Mouse (Mus musculus) Patski (cell line): ENCODE results near the gene Xrcc2. TPM values are rescaled to one million over a fixed set of nuclear protein-coding genes. Genes with fewer than 3 reads are reported as not detected.
"Not testable (repeated sequence)": the region's sequence is repeated elsewhere in the genome, so short reads cannot be mapped to it uniquely, and the experiment has no call there.

Experiments used
- ATAC-seq: fragments of 100-300 bp; one replicate; pipeline ENCODE4 v1.8.0; 2021
- CTCF ChIA-PET: fragments of 350-600 bp; sonication (Branson Sonifier 250); formaldehyde crosslinking; loops from one replicate; lab custom pipeline; 2022; ENCODE audit warnings: inconsistent platforms; lab: Charles Lee
- POLR2A ChIA-PET: fragments of 350-600 bp; sonication (Branson Sonifier 250); formaldehyde crosslinking; loops from one replicate; lab custom pipeline; 2022; ENCODE audit warnings: antibody characterized with exemption, inconsistent platforms; lab: Charles Lee
- DNase-seq: peaks from one replicate; pipeline ENCODE4 v3.0.0-alpha.2; 2011; ENCODE audit warnings: low read depth, low spot score
- H3K27me3 ChIP-seq: fragments of 371-371 bp; one replicate; pipeline ENCODE4 v1.5.1; 2021
- CTCF ChIP-seq: fragments of 100-300 bp; IDR thresholded peaks from one replicate; pipeline ENCODE4 v1.5.1; 2021
- in situ Hi-C: fragments of 300-500 bp; cut with MboI; formaldehyde crosslinking; loops from 3 replicates; pipeline ENCODE4 v1.11.1; 2018; ENCODE audit warnings: low pct_unique_long_range_greater_than_20kb, mixed read lengths
- polyA plus RNA-seq: library from polyadenylated mRNA; unstranded; gene quantifications from one replicate; pipeline ENCODE4 v1.2.3, GENCODE M21; 2021

The Xrcc2 gene
- polyA plus RNA-seq, result 6.8 TPM

- ATAC-seq (peak; percentile 79), DNase-seq (peak; percentile 89)
- ChIA-PET CTCF (interaction anchor here (1.1 to 2.8 kb wide), 3 partner anchors 10 to 270 kb away, joined by 3 to 11 read pairs (median 3); no protein-coding TSS in a partner anchor), POLR2A (interaction anchor here (0.6 to 1.5 kb wide), 3 partner anchors 10 to 240 kb away, joined by 4 to 5 read pairs (median 4); no protein-coding TSS in a partner anchor)
- in situ Hi-C loops, result no loop called here
- no peaks in the 10 kb centered on the region for H3K27me3 ChIP-seq
- no peak for TF ChIP-seq CTCF
These were observed at the start of gene Xrcc2 for GRCm38 (mm10) chr5:25705567-25706349. Xrcc2 (minus strand) TSS chr5:25705825.

GRCm38 (mm10) chr5:25754236-25754766 lies 48.7 kb upstream of the Xrcc2 start:
- CTCF ChIA-PET, result interaction anchor here (1.1 to 2.7 kb wide), 3 partner anchors 9 to 85 kb away, joined by 3 to 6 read pairs (median 6); no protein-coding TSS in a partner anchor
- ATAC-seq (no peak), DNase-seq (no peak)
- POLR2A ChIA-PET, result no interaction called here
- no peaks in the 10 kb centered on the region for H3K27me3 ChIP-seq
- in situ Hi-C loops, result no loop called here
- TF ChIP-seq CTCF, result no peak

DNA sequence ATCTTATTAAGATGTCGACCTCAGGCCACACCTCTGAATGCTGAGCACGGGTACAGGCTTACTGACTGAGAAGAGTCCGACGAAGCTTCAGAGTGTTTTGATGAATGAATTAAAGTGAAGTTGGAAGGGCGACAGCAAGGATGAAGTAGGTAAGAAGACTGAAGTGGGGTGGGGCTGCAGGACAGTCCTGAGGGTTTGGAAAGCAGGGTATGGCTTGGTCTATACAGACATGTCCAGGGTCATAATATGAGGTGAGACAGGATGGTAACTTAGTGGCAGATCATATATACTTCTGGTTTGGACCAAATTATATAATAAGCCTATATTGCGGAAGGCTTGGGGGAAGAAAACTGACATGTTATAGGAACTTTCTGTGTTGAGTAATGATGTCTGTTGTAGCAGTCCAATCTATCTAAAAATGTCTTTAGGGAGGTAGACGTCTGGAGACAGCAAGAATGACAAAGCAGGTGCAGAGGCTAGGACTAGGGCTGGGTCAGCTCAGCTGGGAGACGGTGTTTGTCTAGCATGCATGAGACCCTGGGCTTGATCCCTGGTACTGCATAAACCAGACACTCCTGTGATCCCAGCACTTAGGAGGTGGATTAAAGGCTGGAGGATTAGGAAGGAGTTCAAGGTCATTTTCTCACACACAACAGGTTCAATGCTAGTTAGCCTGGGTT lies 48.1 kb upstream of the Xrcc2 start:
- ATAC-seq (no peak), DNase-seq (no peak)
- ChIA-PET CTCF (interaction anchor here (1.9 to 2.7 kb wide), 2 partner anchors 10 to 27 kb away, joined by 6 read pairs; no protein-coding TSS in a partner anchor), POLR2A (no interaction called here)
- in situ Hi-C loops, result no loop called here
- H3K27me3 ChIP-seq, result no peaks in the 10 kb centered on the region
- no peak for TF ChIP-seq CTCF

DNA sequence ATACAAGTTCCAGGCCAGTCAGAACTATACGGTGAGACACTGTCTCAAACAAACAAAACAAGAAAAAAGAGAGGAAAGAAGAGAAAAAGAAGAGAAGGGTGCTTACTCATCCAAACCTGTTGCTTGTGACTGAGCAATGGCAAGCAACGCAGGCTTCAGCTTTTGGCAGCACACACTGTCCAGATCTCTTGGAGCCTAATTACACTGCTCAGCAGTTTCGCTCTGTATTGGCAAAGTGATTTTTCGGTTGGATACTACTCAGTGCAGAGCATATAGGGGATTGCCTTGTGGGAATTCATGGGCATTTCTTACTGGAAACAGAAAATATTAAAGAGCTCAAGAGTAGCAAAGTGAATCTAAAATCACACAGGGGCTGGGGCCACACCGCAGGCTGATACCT lies 47.2 kb upstream of the Xrcc2 start:
- ATAC-seq (no peak), DNase-seq (no peak)
- TF ChIP-seq CTCF, result no peak
- in situ Hi-C loops, result no loop called here
- H3K27me3 ChIP-seq, result no peaks in the 10 kb centered on the region
- CTCF ChIA-PET, result interaction anchor here (2.7 kb wide), 1 partner anchor 26 kb away, joined by 6 read pairs; no protein-coding TSS in a partner anchor
- POLR2A ChIA-PET, result no interaction called here

- no peak for TF ChIP-seq CTCF
- in situ Hi-C loops, result no loop called here
- POLR2A ChIA-PET, result no interaction called here
- CTCF ChIA-PET, result no interaction called here
- no peaks in the 10 kb centered on the region for H3K27me3 ChIP-seq
- ATAC-seq, result no peak
- DNase-seq, result no peak
These were observed 45.9 kb upstream of the Xrcc2 start for GRCm38 (mm10) chr5:25751552-25751951.

GRCm38 (mm10) chr5:25748613-25749012 lies 43.0 kb upstream of the Xrcc2 start:
- no peak for TF ChIP-seq CTCF
- DNase-seq (no peak), ATAC-seq (no peak)
- in situ Hi-C loops, result loop anchor here (25.0 kb wide), 1 partner anchor 561 kb away; the partner anchor contains the start of gene Galntl5
- ChIA-PET POLR2A (no interaction called here), CTCF (no interaction called here)
- no peaks in the 10 kb centered on the region for H3K27me3 ChIP-seq

GRCm38 (mm10) chr5:25747904-25748303 lies 42.3 kb upstream of the Xrcc2 start:
- peaks cover 3% of the 10 kb centered on the region for H3K27me3 ChIP-seq
- TF ChIP-seq CTCF, result no peak
- POLR2A ChIA-PET, result no interaction called here
- CTCF ChIA-PET, result no interaction called here
- in situ Hi-C loops, result loop anchor here (25.0 kb wide), 1 partner anchor 561 kb away; the partner anchor contains the start of gene Galntl5
- no peak for DNase-seq
- no peak for ATAC-seq

DNA sequence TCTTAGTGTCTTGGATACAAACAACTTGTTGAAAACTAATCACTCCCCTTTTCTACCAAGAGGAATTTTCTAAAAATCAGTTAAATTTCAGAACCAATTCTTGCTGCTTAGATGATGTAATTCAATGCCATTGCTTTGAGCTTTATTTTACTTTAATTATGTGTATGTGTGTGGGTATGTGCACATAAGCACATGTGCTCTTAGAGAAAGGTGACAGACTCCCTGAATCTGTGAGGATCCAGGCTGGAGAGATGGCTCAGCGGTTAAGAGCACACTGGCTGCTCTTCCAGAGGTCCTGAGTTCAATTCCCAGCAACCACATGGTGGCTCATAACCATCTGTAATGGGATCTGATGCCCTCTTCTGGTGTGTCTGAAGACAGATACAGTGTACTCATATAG lies 33.3 kb upstream of the Xrcc2 start:
- H3K27me3 ChIP-seq, DNase-seq, ATAC-seq: not testable (repeated sequence)
- in situ Hi-C loops, result loop anchor here (25.0 kb wide), 1 partner anchor 552 kb away; the partner anchor contains the start of gene Galntl5
- CTCF ChIA-PET, result interaction anchor here (1.4 to 1.5 kb wide), 2 partner anchors 11 to 64 kb away, joined by 3 read pairs; no protein-coding TSS in a partner anchor
- POLR2A ChIA-PET, result interaction anchor here (0.7 kb wide), 1 partner anchor 803 kb away, joined by 4 read pairs; no protein-coding TSS in a partner anchor
- peak; percentile 7 for TF ChIP-seq CTCF

- POLR2A ChIA-PET, result interaction anchor here (0.7 kb wide), 2 partner anchors 672 to 803 kb away, joined by 3 to 4 read pairs; no protein-coding TSS in a partner anchor
- CTCF ChIA-PET, result interaction anchor here (1.4 to 1.5 kb wide), 2 partner anchors 11 to 65 kb away, joined by 3 read pairs; no protein-coding TSS in a partner anchor
- in situ Hi-C loops, result loop anchor here (25.0 kb wide), 1 partner anchor 551 kb away; the partner anchor contains the start of gene Galntl5
- H3K27me3 ChIP-seq, result peaks cover 3% of the 10 kb centered on the region
- peak; percentile 46 for DNase-seq
- ATAC-seq, result peak; percentile 52
- no peak for TF ChIP-seq CTCF
These were observed 32.8 kb upstream of the Xrcc2 start for GRCm38 (mm10) chr5:25738448-25738847.

GRCm38 (mm10) chr5:25735861-25736260 lies 30.2 kb upstream of the Xrcc2 start:
- in situ Hi-C loops, result loop anchor here (25.0 kb wide), 1 partner anchor 549 kb away; the partner anchor contains the start of gene Galntl5
- ATAC-seq (no peak), DNase-seq (no peak)
- peaks cover 2% of the 10 kb centered on the region for H3K27me3 ChIP-seq
- POLR2A ChIA-PET, result no interaction called here
- CTCF ChIA-PET, result interaction anchor here (1.5 kb wide), 1 partner anchor 12 kb away, joined by 4 read pairs; no protein-coding TSS in a partner anchor
- no peak for TF ChIP-seq CTCF
